Mouse (Mus musculus) left cerebral cortex, postnatal 14 days (tissue): ENCODE results near the gene Sec11a. TPM values are rescaled to one million over a fixed set of nuclear protein-coding genes. Genes with fewer than 3 reads are reported as not detected.

Experiments used
- DNase-seq, 2 experiments: peaks; one replicate each; pipeline ENCODE4 v3.0.0; 2021 to 2022; ENCODE audit warnings: low spot score in 2 of 2, mixed read lengths in 1 of 2
- intact Hi-C: fragments of 180-260 bp; cut with DNase I; formaldehyde crosslinking; loops from one replicate; pipeline ENCODE4 v1.15.1; 2025
- total RNA-seq, 2 experiments: library from RNA; stranded (reverse); gene quantifications; 2 replicates each; pipeline ENCODE4 v1.2.3; 2021

The Sec11a gene
- total RNA-seq, 2 experiments from 2014 or later = 54.9 to 62.4 TPM

DNA sequence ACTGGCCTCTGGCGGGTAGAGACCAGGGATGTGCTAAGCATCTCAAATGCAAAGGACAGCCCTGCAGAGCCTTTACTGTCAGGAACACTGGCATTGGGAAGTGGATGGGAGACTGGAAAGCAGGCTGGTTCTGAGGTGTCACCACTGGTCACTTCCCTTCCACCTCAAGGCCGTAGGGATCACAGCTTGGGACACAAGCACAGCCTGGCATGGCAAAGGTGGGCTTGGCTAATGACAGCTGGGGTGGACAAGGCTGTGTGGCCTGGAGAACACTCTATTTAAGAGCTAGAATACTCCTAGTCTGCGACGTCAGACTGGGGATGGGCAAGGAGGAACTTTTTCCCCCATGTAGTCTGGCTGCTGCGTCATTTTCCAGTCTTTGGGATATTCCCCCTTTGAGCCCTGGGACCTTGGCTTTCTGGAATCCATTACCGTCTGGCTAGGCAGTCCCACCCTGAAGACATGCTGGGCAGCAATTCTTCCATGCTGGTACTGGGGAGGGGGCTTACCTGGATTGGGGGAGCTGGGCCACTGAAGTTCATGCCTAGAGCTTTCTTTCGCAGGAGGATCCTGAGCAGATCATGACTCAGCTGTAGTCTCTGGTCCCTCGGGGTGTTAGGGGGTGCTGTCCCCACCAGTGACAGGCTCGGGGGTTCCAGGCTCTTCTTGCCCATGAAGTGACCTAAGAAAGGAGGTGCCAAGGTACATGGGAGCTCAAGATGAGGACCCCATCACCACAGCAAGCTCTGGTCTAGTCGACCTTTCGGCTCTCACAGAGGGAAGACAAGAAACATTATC is 43.8 kb downstream of the Sec11a start:
- intact Hi-C loops = loop anchor here (5.0 kb wide), 1 partner anchor 43 kb away; the partner anchor contains the start of gene Sec11a
- DNase-seq = no peak

DNA sequence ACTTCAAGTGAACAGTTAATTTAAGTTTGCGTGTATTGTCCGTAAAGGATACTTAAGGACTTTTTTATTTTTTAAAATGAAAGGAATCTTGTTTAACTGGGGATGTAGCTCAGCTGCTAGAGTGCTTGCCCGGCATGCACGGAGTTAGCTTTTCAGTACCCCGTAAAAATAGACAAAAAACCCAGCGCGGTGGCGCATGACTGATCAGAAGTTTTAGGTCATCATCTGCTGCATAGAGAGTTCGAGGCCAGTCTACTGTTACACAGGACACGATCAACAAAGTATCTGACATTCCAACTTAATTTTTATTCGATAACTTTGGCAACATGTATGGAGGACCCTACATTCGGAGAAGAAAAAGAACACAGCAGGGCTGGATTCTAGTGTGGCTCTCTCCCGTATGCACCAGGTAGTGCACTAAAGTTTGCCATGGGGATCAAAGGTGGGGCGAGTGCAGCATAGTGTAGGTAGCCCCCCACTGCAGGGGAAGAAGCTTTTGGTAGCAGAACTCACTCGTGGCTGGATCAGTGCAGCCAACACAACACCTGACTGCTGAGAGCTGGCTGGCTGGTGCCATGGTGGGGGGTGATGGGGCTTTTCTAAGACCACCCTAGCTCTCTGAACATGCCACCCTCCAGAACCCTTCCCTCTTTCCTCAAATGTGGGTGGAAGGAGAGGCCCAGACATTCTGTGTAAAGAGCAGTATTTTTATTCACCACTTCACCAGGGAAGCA is 45.9 kb downstream of the Sec11a start:
- no peak for DNase-seq
- intact Hi-C loops = loop anchor here (5.0 kb wide), 1 partner anchor 46 kb away; the partner anchor contains the start of gene Sec11a

DNA sequence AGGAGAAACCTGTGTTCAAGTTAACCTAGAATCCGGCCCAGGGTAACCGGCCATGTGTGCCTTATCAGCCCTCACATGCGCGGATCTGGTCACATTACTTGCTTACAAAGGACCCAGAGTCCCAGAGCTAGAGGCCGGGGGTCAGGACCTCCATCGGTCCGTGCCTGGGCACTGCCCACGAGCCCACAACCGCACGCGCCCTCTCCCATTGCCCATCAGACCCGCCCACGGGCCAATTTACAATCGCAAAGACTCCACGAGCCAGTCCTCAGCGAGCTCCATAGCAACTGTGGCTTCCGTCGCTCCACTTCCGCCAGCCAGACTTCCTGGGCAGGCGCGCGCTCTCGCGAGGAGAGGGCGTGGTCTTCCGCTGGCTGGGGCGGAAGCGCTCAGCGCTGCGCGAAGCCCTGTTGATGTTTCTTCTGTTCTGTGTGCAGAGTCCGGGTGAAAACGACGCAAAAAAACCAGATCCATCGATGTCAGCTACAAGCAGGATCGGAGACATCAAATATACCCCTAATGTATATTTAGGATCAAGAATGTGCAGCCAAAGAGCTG is 46.6 kb downstream of the Sec11a start, which contains the start of gene Wdr73:
Gene Wdr73 (minus strand): TSS at position 326 of the 558 bp plus-strand sequence.
- DNase-seq = peak; percentile 91 to 92
- intact Hi-C loops = loop anchor here (5.0 kb wide), 1 partner anchor 46 kb away; the partner anchor contains the start of gene Sec11a

DNA sequence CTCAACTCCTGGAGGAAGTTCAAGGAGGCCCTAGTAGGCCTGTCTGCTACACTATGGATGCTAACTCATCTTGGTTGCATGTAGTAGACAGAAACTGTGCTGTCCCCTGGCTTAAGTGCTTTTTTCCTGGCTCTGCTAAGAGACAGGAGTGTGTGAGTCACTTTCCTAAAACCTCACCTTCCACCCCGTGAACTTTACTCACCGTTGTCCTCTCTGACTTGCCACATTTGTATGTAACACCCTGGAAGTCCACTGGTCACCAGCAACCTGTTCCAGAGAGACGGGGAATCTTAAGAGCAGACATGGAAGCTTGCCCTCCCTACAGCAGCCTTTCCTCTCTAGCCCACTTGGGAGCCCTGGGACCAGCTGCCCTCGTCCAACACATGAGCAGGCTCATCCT is 49.9 kb downstream of the Sec11a start:
- no peak for DNase-seq
- intact Hi-C loops = no loop called here

DNA sequence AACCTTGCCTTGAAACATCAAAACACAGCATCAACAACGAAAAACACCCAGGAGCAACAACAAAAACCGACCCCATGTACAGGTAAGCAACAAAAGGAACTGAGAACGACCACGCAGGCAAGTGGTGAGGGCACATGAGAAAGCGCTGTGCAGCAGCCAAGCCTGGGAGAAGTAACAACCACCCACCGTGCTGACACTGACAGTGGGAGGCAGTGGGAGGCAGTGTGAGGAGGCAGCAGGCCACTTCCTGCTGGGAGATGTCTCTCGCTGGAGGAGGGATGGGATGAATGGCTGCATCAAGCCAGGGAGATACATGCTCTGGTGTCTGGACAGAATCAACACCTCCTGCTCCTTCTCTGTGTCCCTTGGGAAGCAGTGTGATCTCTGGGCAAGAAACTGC is 50.4 kb downstream of the Sec11a start:
- intact Hi-C loops = no loop called here

DNA sequence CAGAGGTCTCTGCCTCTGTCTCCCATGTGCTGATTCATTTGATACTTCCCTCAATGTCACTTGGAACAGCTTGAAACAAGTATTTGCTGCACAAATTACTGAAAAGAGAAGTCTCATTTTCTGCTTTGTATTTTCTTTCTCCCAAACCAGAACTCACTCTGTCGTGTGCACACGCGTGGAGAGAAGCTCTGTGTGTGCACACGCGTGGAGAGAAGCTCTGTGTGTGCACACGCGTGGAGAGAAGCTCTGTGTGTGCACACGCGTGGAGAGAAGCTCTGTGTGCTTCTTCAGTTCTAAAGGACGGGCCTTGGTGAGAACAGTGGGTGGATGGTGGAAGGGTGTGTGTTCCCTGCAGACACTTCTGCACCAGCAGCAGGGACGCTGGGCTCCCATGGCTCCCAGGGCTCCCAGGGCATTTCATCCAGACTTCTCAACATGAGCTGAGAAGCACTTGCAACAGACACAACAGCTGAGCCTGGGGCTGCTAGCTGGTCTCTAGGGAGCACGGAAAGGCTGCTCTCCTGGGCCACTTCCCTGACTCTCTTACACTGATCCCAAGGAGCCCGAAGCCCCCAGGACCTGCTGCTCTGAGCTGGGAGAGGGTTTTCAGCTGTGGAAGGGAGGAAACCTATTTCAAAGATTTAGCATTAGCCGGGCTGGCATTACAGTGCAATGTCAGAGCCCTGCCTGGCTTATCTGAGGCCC is 52.6 kb downstream of the Sec11a start:
- no peak for DNase-seq

More for the DNA sequence above, 50.4 kb downstream of the Sec11a start:
- no peak for DNase-seq

DNA sequence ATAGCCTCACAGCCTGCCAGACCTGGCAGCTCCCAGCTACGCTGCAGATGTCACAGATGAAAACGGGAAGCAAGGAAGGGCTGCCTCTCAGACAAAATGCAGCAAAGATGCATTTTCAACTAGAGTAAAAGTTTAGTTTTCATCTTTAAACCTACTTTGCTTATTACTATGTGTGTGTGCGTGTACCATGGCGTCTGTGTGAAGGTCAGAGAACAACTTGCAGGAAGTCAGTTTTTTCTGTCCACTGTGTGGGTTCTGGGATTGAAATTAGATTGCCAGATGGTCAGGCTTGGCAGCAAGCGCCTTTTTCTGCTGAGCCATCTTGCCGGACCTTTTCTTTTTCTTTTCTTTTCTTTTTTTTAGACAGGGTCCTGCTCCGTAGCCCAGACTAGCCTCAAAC is 53.4 kb downstream of the Sec11a start:
- intact Hi-C loops = no loop called here
- DNase-seq = no peak

More for the DNA sequence above, 52.6 kb downstream of the Sec11a start:
- intact Hi-C loops = no loop called here

DNA sequence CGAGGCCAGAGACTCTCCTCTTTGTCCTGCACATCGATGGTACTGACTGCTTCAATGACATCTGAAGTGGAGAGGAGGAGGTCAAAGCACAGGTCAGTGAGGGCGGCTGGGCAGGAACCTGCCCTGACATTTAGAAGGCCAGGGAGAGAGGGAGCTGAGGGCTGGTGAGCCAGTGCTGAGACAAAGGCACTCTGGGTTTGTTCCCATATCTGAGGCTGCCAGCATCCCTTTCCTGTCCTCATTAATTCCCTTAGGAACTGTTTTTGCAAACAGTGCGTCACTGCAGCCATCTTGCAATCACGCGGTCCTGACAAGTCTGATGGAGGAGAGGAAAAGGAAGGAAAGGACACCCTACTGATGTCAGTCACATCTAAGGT is 53.8 kb downstream of the Sec11a start:
- DNase-seq = no peak
- intact Hi-C loops = no loop called here

DNA sequence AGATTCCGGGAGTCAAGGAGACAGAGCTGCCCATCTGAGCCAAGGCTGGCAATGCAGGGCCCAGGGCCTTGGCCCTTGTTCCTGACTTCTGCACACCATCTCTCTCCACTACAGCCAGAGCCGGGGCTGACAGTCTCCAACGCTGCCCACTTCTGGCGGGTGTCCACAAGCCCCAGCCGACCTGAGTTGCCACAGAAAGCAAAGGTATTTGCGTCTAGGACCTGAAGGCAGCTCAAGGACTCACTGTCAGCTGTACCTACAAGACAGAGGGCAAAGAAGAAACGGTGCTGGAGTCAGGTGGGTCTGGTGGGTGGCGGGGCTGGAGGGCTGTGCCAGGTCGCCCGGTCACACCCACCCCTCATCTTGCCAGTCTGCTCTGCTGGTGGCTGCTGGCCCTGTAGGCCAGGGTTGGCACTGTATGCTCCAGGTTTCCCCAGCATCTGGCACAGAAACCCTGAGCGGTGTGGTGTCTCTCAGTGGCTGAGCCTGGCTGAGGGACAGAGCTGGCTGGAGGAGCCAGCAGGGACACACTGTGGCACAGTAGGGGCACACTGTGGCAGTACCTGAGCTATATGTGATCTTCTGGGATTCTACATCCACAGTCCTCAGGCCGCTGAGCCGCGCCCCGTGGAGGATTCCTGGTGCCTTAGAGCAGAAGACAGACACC is 54.4 kb downstream of the Sec11a start:
- intact Hi-C loops = no loop called here
- no peak for DNase-seq

DNA sequence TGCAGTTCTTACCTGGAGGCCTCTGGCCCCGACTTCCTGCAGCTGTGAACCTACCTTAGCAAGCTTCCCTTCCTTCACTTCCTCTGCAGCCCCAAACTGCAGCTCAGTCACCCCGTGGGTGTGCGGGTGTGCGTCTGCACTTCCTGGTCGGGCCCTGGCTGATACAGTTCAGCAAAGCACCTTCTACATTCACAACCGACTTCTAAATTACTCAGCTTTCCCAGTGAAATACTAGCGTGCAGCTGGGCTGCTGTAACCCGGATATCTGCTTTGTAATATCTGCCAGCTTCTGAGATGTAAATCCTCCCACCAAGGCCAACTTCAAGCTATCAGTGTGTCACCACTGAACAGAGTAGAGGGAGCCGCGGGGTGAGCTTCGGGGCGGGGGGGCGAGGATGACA is 57.7 kb downstream of the Sec11a start:
- intact Hi-C loops = loop anchor here (10.0 kb wide), 1 partner anchor 265 kb away; no protein-coding TSS in a partner anchor
- no peak for DNase-seq

DNA sequence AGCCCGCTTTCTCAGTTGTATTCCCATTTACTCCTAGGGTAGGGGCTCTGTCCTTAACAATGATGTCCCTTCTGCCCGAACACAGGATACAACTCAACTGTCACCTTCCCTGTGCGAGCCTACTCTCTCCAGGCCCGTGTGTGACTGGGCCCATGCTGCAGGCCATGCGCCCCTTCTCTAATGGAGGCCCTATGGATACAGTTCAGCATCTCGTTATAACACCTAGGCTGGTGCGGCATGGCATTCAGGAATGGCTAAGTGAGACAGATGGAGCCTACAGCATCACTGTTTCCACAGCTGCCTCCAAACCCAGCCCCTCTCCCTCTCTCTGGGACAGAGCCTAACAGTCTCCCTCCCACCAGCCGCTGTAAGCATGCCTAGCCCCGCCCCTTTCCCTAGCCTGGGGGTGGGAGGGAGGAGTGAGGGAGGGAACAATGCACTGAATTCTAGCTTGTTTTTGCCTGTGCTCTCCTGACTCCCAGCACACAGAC is 58.5 kb downstream of the Sec11a start:
- intact Hi-C loops = loop anchor here (10.0 kb wide), 1 partner anchor 266 kb away; no protein-coding TSS in a partner anchor
- peak; percentile 31 to 57 for DNase-seq

DNA sequence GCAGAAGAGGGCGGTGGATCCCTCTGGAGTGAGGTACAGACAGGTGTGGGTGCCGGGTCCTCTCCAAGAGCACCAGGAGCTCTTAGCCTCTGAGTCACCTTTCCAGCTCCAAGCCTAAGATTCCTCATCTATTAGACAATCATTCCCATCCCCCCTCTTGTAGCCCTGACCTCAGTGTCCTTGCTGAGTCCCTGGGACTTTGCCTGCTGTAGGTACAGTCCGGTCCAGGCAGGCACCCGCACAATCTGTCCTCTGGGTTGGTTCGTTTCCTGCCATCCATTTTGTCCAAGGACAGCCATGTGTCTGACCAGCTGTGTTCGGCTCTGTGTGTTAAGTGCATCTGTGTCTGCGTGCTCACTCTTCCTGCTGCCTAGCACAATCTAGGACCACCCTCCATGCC is 59.0 kb downstream of the Sec11a start:
- DNase-seq = no peak
- intact Hi-C loops = loop anchor here (10.0 kb wide), 1 partner anchor 266 kb away; no protein-coding TSS in a partner anchor

DNA sequence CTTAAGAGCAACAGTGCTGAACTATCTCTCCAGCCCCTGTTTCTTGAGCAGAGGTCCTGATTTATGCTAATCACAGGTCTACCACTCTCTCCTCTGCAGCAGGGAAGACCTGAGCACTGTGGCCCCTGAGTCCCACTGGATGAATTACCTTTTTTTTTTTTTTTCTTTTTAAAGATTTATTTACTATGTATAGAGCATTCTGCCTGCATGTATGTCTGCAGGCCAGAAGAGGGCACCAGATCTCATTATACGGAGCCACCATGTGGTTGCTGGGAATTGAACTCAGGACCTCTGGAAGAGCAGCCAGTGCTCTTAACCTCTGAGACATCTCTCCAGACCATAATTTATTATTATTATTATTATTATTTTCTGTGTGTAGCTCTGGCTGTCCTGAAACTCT is 61.9 kb downstream of the Sec11a start:
- intact Hi-C loops = loop anchor here (10.0 kb wide), 1 partner anchor 269 kb away; no protein-coding TSS in a partner anchor
- DNase-seq = no peak

DNA sequence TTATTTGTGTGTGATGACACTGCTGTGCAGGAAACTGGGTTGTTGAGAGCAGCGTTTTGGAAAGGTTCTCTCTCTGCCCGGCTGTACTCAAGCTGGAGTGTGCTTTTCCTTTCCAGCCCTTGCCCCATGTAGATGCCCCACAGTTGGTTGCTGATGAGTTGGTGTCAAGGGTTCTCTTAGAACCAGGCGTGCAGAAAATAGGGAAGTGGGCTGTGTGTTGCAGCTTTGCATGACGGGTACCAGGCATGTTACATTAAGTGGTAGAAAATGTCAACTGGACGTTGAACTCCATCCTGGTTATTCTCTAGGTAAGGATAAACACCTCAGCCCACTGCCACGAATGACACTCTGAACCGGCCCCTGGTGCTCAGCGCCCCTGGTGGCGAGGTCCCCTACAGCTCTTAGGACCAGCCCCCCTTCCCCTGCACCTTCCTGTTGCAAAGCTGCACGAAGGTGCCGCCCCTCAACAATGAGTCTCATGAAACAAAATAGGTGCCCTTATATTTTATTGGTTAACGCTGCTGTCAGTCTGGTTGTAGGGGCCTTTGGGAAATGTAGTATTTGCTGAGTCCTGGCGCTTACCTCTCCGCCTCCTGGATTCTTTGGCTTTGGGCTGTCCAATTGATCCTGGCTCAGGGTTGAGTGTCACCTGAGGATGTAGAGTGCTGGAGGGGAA is 64.6 kb downstream of the Sec11a start:
- intact Hi-C loops = loop anchor here (10.0 kb wide), 1 partner anchor 272 kb away; no protein-coding TSS in a partner anchor
- peak; percentile 75 to 90 for DNase-seq

DNA sequence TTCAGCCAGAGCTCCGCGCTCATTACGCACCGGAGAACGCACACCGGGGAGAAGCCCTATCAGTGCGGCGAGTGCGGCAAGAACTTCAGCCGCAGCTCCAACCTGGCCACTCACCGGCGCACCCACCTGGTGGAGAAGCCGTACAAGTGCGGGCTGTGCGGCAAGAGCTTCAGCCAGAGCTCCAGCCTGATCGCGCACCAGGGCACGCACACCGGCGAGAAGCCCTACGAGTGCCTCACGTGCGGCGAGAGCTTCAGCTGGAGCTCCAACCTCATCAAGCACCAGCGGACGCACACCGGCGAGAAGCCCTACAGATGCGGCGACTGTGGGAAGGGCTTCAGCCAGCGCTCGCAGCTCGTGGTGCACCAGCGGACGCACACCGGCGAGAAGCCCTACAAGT is 71.9 kb downstream of the Sec11a start:
- intact Hi-C loops = no loop called here
- no peak for DNase-seq

DNA sequence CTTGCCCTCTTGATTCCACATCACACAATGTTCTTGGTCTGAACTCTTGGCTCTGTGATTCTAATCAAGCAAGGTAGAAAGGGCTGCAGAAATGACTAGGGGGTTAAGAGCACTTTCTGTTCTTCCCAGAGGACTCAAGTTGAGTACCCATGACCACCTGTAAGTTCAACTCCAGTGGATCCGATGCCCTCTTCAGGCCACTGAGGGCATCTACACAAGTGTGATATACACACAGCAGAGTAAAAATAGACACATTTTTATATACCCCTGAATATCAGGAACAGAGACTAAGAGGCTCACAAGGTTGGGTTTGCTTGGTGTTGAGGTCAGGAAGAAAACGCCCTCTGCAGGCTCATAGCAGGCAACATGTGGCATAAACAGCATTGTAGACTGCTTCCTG is 73.9 kb downstream of the Sec11a start:
- DNase-seq = no peak
- intact Hi-C loops = no loop called here

DNA sequence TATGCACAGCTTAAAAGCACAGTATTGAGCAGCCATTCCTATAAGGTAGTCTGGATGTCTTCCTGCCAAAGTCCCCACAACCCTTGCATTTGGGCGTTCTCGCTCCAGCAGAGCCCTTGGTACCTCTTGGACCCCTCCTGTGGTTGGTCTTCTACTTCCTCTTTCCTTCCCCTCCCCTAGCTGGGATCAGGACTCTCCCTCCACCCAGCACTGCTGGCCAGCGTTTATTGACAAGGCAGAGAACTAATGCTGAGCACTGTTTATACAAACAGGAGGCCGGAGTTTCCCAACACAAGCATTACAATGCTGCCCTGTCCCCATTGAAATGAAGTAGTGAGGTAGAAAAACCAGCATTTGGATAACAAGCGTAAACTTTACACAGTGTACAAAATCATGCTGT is 74.5 kb downstream of the Sec11a start:
- DNase-seq = no peak
- intact Hi-C loops = no loop called here

DNA sequence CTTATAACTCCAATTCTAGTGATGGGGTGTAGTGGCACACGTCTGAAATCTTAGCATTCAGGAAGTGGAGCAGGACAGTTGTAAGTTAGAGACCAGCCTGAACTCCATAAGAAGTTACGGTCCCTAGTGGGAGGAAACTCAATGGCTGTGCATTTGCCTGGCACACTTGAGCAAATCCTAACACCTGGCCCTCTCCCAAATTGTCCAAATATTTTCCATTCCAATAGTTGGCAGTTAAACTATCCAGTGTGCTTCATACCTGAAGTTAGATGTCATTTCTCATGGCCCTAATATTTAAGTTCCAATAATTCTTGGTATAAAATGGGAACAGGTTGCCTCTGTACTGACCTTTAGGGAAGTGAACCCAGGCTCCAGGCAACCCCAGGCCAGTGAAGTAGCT is 78.9 kb downstream of the Sec11a start:
- intact Hi-C loops = no loop called here
- DNase-seq = no peak
